Mouse (Mus musculus) stomach, embryonic 16.5 days (tissue): ENCODE results near the gene Otud7a. TPM values are rescaled to one million over a fixed set of nuclear protein-coding genes. Genes with fewer than 3 reads are reported as not detected.

Experiments used
- ATAC-seq: fragments of 200-750 bp; cut with Nextera tagmentation; 2 replicates; pipeline ENCODE4 v1.8.0; 2017; ENCODE audit warnings: moderate number of reproducible peaks, moderate TSS enrichment; ENCODE audit not compliant: insufficient read depth, low FRiP score
- H3K27ac ChIP-seq: fragments of 300-500 bp; sonication (generic); 2 replicates; pipeline ENCODE4 v1.5.1; 2014; ENCODE audit warnings: low read length
- H3K27me3 ChIP-seq: fragments of 300-500 bp; sonication (generic); 2 replicates; pipeline ENCODE4 v1.6.1; 2014; ENCODE audit warnings: low read length, control low read depth, mixed read lengths; ENCODE audit not compliant: control insufficient read depth, insufficient read depth
- H3K36me3 ChIP-seq: fragments of 300-500 bp; sonication (generic); 2 replicates; pipeline ENCODE4 v1.6.1; 2014; ENCODE audit warnings: low read length; ENCODE audit not compliant: control insufficient read depth, insufficient read depth
- H3K4me1 ChIP-seq: fragments of 300-500 bp; sonication (generic); 2 replicates; pipeline ENCODE4 v1.6.1; 2014; ENCODE audit warnings: low read length, control low read depth, mixed read lengths; ENCODE audit not compliant: control insufficient read depth, insufficient read depth
- H3K4me2 ChIP-seq: fragments of 300-500 bp; sonication (generic); 2 replicates; pipeline ENCODE4 v1.6.1; 2014; ENCODE audit warnings: low read depth, low read length, mixed read lengths
- H3K4me3 ChIP-seq: fragments of 300-500 bp; sonication (generic); replicated peaks from 2 replicates; pipeline ENCODE4 v1.5.1; 2014; ENCODE audit warnings: mild to moderate bottlenecking, low read length
- H3K9ac ChIP-seq: fragments of 300-500 bp; sonication (generic); 2 replicates; pipeline ENCODE4 v1.6.1; 2014; ENCODE audit warnings: low read length
- H3K9me3 ChIP-seq: fragments of 300-500 bp; sonication (generic); replicated peaks from 2 replicates; pipeline ENCODE4 v1.6.1; 2016; ENCODE audit warnings: low read length, control low read depth; ENCODE audit not compliant: control insufficient read depth
- WGBS: fragments of 180-500 bp; shearing (Covaris S2); extraction: QIAGEN DNeasy Blood & Tissue Kit; methylation state at CpG from one replicate; pipeline ENCODE4 v1.1.7; 2014; 5-methylcytosine and 5-hydroxymethylcytosine counted together
- polyA plus RNA-seq: library from polyadenylated mRNA; unstranded; fragments of >200 nt; fragmentation: Nextera tagmentation; extraction: Ambion mirVana; gene quantifications from 2 replicates; pipeline ENCODE4 v1.2.1, GENCODE M21; 2015

Gene Otud7a
- polyA plus RNA-seq = 0.09 and 0.19 TPM in 2 replicates

DNA sequence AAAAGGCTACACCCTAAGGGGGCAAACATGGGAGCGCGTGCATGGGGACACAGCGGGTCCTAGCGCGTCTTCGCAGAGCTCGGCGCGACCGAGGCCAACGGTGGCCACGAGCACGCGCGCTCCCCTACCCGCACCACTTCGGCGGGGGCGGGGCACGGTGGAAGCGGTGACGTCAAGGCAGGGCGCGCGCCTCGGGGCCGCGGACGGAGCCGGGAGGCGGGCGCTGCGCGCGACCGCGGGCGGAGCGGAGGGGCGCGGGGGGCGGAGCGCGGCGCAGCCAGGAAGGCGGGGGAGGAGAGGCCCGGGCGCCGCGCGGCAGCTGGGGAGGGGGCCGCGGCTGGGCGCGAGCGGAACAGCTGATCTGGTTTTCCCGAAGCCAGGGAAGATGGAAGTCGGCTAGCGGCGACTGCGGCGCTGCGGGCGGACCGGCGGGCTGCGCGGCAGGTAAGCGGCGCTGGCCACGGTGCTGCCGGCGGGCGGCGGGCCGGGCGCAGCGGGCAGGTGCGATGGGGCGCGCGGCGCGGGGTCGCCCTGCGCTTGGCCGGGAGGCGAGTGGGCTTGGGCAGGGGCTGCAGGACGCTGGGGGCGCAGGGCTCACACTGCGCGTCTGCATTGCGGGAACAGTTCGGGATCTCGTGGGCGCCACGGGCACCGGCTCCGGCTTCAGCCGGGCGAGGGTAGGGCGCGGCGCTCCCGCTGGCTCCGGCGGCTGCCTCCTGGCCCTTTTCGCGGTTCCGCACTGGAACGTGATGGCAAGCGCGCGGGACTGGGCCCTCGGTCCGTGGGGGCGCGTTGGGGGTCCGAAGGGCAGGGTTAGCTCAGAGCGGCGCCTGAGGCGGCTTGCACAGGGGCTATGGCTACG lies at the start of gene Otud7a:
TSS of gene Otud7a (plus strand) at position 268 of the 862 bp plus-strand sequence.
- Histone ChIP-seq H3K36me3 (no peaks in the 10 kb centered on the region), H3K4me1 (0 out of 2 replicates have a peak, but pooled peaks cover 2% of the 10 kb centered on the region), H3K9me3 (no peaks in the 10 kb centered on the region), H3K27me3 (peaks cover 19% of the 10 kb centered on the region), H3K4me3 (peak within 1 kb of the TSS; percentile 55), H3K9ac (peak within 1 kb of the TSS; percentile 46), H3K27ac (no peak within 1 kb of the TSS), H3K4me2 (peak within 1 kb of the TSS; percentile 85)
- peak; percentile 87 for ATAC-seq
- 1% methylated on average over 93 of the region's 123 CpGs for WGBS

- Histone ChIP-seq H3K36me3 (no peaks in the 10 kb centered on the region), H3K4me1 (no peaks in the 10 kb centered on the region), H3K27me3 (no peaks in the 10 kb centered on the region), H3K9me3 (no peaks in the 10 kb centered on the region), H3K9ac (no peak overlapping the region), H3K4me2 (no peak overlapping the region), H3K4me3 (no peak overlapping the region), H3K27ac (no peak overlapping the region)
- ATAC-seq = no peak
Observed at GRCm38 (mm10) chr7:63405988-63406387, 38.6 kb upstream of the Otud7a start.

DNA sequence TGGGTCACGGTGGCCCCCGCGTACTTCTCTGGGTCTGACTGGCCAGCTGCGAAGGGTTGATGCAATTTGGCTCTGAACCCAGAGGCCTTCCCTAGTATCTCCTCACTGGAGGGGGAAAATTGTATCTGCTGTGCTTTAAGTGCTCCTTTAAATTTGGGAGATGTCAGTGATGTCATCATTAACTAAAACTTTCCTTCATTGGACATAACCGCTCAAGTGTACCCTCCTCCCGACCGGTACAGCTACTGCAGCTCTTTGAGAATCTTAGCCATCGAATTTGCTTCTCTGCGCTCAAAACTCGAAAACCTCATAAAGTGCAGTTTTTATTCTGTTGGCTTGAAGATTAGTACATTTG lies 772 bp downstream of the Otud7a start:
- H3K9ac ChIP-seq = peak overlapping the region; percentile 46; the same call in 1 of the 2 replicates
- H3K27me3 ChIP-seq = peaks cover 19% of the 10 kb centered on the region
- no peak overlapping the region for H3K27ac ChIP-seq
- no peaks in the 10 kb centered on the region for H3K36me3 ChIP-seq
- ATAC-seq = no peak
- 0 out of 2 replicates have a peak, but pooled peaks cover 2% of the 10 kb centered on the region for H3K4me1 ChIP-seq
- WGBS = 24% methylated on average over 10 of the region's 10 CpGs
- H3K9me3 ChIP-seq = no peaks in the 10 kb centered on the region
- peak overlapping the region; percentile 55 for H3K4me3 ChIP-seq
- peak overlapping the region; percentile 85 for H3K4me2 ChIP-seq

GRCm38 (mm10) chr7:63446951-63447350 lies 2.4 kb downstream of the Otud7a start:
- Histone ChIP-seq H3K4me1 (0 out of 2 replicates have a peak, but pooled peaks cover 2% of the 10 kb centered on the region), H3K9ac (no peak overlapping the region), H3K36me3 (no peaks in the 10 kb centered on the region), H3K4me3 (no peak overlapping the region), H3K4me2 (no peak overlapping the region), H3K9me3 (no peaks in the 10 kb centered on the region), H3K27me3 (peaks cover 19% of the 10 kb centered on the region), H3K27ac (no peak overlapping the region)
- 22% methylated on average over 1 of the region's 1 CpGs for WGBS
- ATAC-seq = no peak

DNA sequence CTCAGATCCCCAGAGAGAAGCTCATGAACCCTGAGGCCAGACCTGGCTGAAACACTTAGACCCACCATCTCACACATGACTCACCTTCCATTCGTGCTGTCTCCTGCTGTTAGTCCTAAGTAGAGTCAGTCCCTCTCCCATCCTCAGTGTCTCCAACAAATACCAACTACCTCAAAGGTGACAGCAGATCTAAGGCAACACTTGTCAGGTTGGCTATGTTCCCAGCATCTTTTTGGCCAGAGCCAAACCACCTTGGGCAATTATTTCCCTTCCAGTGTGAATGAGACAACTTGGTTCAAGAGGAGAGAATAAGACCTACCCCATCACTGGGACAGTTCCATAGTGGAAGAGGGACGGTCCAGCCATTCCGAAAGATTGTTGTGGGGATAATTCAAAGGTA lies 10.7 kb downstream of the Otud7a start:
- no peak for ATAC-seq
- H3K27ac ChIP-seq = no peak overlapping the region
- H3K9ac ChIP-seq = no peak overlapping the region
- no peak overlapping the region for H3K4me2 ChIP-seq
- H3K4me1 ChIP-seq = no peaks in the 10 kb centered on the region
- H3K4me3 ChIP-seq = no peak overlapping the region
- H3K27me3 ChIP-seq = no peaks in the 10 kb centered on the region
- H3K9me3 ChIP-seq = no peaks in the 10 kb centered on the region
- no peaks in the 10 kb centered on the region for H3K36me3 ChIP-seq
- 79% methylated on average over 3 of the region's 3 CpGs for WGBS

DNA sequence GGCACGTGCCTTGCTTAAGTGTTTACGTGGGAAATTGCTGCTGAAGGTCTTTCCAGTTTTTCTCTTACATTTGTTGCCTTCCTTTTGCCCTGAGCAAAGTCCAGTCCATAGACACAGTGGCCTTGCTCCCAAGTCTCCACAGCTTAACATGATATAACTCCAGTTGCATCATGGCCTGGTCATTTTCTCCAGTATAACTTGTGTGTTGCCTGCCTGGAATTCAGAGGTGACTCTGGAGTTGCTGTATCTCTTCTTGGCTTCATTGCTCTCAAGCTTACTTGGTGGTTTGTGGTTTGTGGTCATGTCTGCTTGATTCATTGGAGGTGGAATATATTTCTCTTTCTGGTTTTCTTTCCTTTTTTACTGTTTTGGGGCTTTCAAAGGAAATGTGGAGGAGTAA lies 17.7 kb downstream of the Otud7a start:
- no peak for ATAC-seq
- Histone ChIP-seq H3K27ac (no peak overlapping the region), H3K9me3 (no peaks in the 10 kb centered on the region), H3K27me3 (no peaks in the 10 kb centered on the region), H3K36me3 (no peaks in the 10 kb centered on the region), H3K4me1 (no peaks in the 10 kb centered on the region), H3K4me3 (no peak overlapping the region), H3K9ac (no peak overlapping the region), H3K4me2 (no peak overlapping the region)
- WGBS = 61% methylated on average over 2 of the region's 2 CpGs

GRCm38 (mm10) chr7:63462684-63463083 lies 18.1 kb downstream of the Otud7a start:
- ATAC-seq = no peak
- Histone ChIP-seq H3K4me3 (no peak overlapping the region), H3K9me3 (no peaks in the 10 kb centered on the region), H3K36me3 (no peaks in the 10 kb centered on the region), H3K4me1 (no peaks in the 10 kb centered on the region), H3K27ac (no peak overlapping the region), H3K27me3 (no peaks in the 10 kb centered on the region), H3K4me2 (no peak overlapping the region), H3K9ac (no peak overlapping the region)
- 72% methylated on average over 2 of the region's 2 CpGs for WGBS

GRCm38 (mm10) chr7:63466729-63467128 lies 22.2 kb downstream of the Otud7a start:
- 86% methylated on average over 6 of the region's 6 CpGs for WGBS
- Histone ChIP-seq H3K4me2 (no peak overlapping the region), H3K27me3 (no peaks in the 10 kb centered on the region), H3K27ac (no peak overlapping the region), H3K4me1 (no peaks in the 10 kb centered on the region), H3K36me3 (no peaks in the 10 kb centered on the region), H3K9me3 (no peaks in the 10 kb centered on the region), H3K9ac (no peak overlapping the region), H3K4me3 (no peak overlapping the region)
- no peak for ATAC-seq

- no peak overlapping the region for H3K4me3 ChIP-seq
- no peak overlapping the region for H3K4me2 ChIP-seq
- no peaks in the 10 kb centered on the region for H3K4me1 ChIP-seq
- no peaks in the 10 kb centered on the region for H3K9me3 ChIP-seq
- H3K9ac ChIP-seq = no peak overlapping the region
- no peaks in the 10 kb centered on the region for H3K27me3 ChIP-seq
- H3K27ac ChIP-seq = no peak overlapping the region
- ATAC-seq = no peak
- WGBS = 75% methylated on average over 3 of the region's 3 CpGs
- H3K36me3 ChIP-seq = no peaks in the 10 kb centered on the region
Observed at GRCm38 (mm10) chr7:63468258-63468657, 23.7 kb downstream of the Otud7a start.
